Mouse (Mus musculus): ENCODE measurements around the gene Atp5d. TPM values are rescaled to one million over a fixed set of nuclear protein-coding genes. Genes with fewer than 3 reads are reported as not detected.

Gene Atp5d
- total and polyA plus RNA-seq, 3 experiments = 81.9 to 1,539 (median 248) TPM

GRCm38 (mm10) chr10:80189999-80190398 is 51.6 kb downstream of the Atp5d start:
- TF ChIP-seq CTCF (IDR thresholded peaks at IDR 0.05; ENCODE audit: low read depth, low read length) (no peak), GATA1 (IDR thresholded peaks at IDR 0.05; ENCODE audit: borderline replicate concordance, low read length) (no peak), GATA2 (IDR thresholded peaks at IDR 0.05; ENCODE audit: borderline replicate concordance, low read depth, low read length) (no peak), POLR2AphosphoS5 (IDR thresholded peaks at IDR 0.05; ENCODE audit: insufficient replicate concordance, low read depth, low read length) (no peak), TAL1 (conservative IDR thresholded peaks at IDR 0.05; ENCODE audit: low read depth, low read length) (no peak)
- Histone ChIP-seq H3K4me3 (ENCODE audit: low read depth, low read length) (no peak overlapping the region), H3K4me1 (ENCODE audit: insufficient read depth, low read depth, low read length) (peaks cover 3% of the 10 kb centered on the region; the same call in 1 of the 2 replicates), H3K27me3 (ENCODE audit: insufficient read depth, low read length) (peaks cover 80% of the 10 kb centered on the region), H3K9me3 (replicated peaks) (no peaks in the 10 kb centered on the region), H3K36me3 (replicated peaks) (no peaks in the 10 kb centered on the region)
- DNase-seq (ENCODE audit: low spot score) (no peak), ATAC-seq (ENCODE audit: extremely low read depth, insufficient number of reproducible peaks, low FRiP score, poor library complexity, severe bottlenecking) (no peak)

DNA sequence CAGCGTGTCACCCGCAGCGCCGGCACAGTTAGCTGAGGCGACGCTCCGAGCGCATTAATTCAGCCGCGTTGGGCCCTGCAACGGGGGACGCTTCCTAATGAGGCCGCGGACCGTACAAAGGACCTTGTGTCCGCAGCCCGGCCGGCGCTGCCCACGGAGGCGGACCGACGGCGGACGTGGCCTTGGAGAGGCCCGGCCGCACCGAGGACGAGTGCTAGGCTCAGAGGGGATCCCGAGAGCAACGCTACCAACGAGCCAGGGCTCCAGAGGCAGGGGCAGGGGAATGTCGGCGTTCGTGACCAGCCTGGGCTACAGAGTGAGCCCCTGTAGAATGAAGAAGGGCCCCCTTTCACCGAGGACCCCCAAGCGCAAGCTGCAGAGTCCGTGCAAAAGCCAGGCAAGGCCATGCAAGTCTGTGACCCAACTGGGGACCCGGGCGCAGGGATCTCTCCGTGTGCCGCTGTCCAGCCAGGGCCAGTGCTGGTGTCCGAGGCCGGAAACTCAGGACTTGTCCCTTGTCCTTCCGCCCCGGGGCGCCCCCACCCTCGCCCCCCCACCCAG is 52.1 kb downstream of the Atp5d start:
- Histone ChIP-seq H3K27me3 (ENCODE audit: insufficient read depth, low read length) (peaks cover 77% of the 10 kb centered on the region), H3K36me3 (replicated peaks) (no peaks in the 10 kb centered on the region), H3K4me1 (ENCODE audit: insufficient read depth, low read depth, low read length) (peaks cover 2% of the 10 kb centered on the region; the same call in 1 of the 2 replicates), H3K9me3 (replicated peaks) (no peaks in the 10 kb centered on the region), H3K4me3 (ENCODE audit: low read depth, low read length) (no peak overlapping the region)
- ATAC-seq (ENCODE audit: extremely low read depth, insufficient number of reproducible peaks, low FRiP score, poor library complexity, severe bottlenecking) (no peak), DNase-seq (ENCODE audit: low spot score) (no peak)
- TF ChIP-seq TAL1 (conservative IDR thresholded peaks at IDR 0.05; ENCODE audit: low read depth, low read length) = no peak

DNA sequence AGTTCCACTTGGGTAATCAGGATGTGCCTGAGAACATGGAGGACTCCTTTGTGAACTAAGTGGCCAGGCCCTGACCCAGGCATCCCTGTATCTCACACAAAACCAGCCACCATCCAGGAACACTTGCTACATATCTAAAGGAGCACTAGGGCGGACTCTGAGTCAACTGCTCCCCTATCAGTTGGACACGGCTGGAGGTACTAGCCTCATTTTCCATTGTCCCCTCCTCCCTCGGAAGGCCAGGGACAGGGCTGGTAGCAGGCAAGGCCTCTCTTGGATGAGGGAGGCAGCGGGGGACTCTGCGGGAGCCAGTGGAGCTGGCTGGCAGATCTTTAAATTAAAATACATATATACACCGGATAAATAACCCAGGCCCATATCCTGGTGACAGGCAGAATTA is 55.5 kb downstream of the Atp5d start:
- no peak overlapping the region for H3K4me3 ChIP-seq (ENCODE audit: low read depth, low read length)
- TF ChIP-seq CTCF (IDR thresholded peaks at IDR 0.05; ENCODE audit: low read depth, low read length) = no peak
- no peak for TF ChIP-seq GATA2 (IDR thresholded peaks at IDR 0.05; ENCODE audit: borderline replicate concordance, low read depth, low read length)
- no peak for TF ChIP-seq POLR2AphosphoS5 (IDR thresholded peaks at IDR 0.05; ENCODE audit: insufficient replicate concordance, low read depth, low read length)
- no peak for TF ChIP-seq GATA1 (IDR thresholded peaks at IDR 0.05; ENCODE audit: borderline replicate concordance, low read length)
- TF ChIP-seq TAL1 (conservative IDR thresholded peaks at IDR 0.05; ENCODE audit: low read depth, low read length) = no peak
- no peaks in the 10 kb centered on the region; the same call in 1 of the 2 replicates for H3K4me1 ChIP-seq (ENCODE audit: insufficient read depth, low read depth, low read length)
- peaks cover 65% of the 10 kb centered on the region for H3K27me3 ChIP-seq (ENCODE audit: insufficient read depth, low read length)
- DNase-seq (ENCODE audit: low spot score) (no peak), ATAC-seq (ENCODE audit: extremely low read depth, insufficient number of reproducible peaks, low FRiP score, poor library complexity, severe bottlenecking) (no peak)
- no peaks in the 10 kb centered on the region for H3K9me3 ChIP-seq (replicated peaks)
- no peaks in the 10 kb centered on the region for H3K36me3 ChIP-seq (replicated peaks)

- TF ChIP-seq GATA2 (IDR thresholded peaks at IDR 0.05; ENCODE audit: borderline replicate concordance, low read depth, low read length) = no peak
- TF ChIP-seq GATA1 (IDR thresholded peaks at IDR 0.05; ENCODE audit: borderline replicate concordance, low read length) = no peak
- no peak for TF ChIP-seq CTCF (IDR thresholded peaks at IDR 0.05; ENCODE audit: low read depth, low read length)
- no peak for TF ChIP-seq TAL1 (conservative IDR thresholded peaks at IDR 0.05; ENCODE audit: low read depth, low read length)
- TF ChIP-seq POLR2AphosphoS5 (IDR thresholded peaks at IDR 0.05; ENCODE audit: insufficient replicate concordance, low read depth, low read length) = no peak
- H3K27me3 ChIP-seq (ENCODE audit: insufficient read depth, low read length) = peaks cover 63% of the 10 kb centered on the region
- no peak overlapping the region for H3K4me3 ChIP-seq (ENCODE audit: low read depth, low read length)
- no peaks in the 10 kb centered on the region for H3K36me3 ChIP-seq (replicated peaks)
- H3K4me1 ChIP-seq (ENCODE audit: insufficient read depth, low read depth, low read length) = no peaks in the 10 kb centered on the region; the same call in 1 of the 2 replicates
- ATAC-seq (ENCODE audit: extremely low read depth, insufficient number of reproducible peaks, low FRiP score, poor library complexity, severe bottlenecking) (no peak), DNase-seq (ENCODE audit: low spot score) (no peak)
- H3K9me3 ChIP-seq (replicated peaks) = no peaks in the 10 kb centered on the region
Measured at GRCm38 (mm10) chr10:80194441-80194840, 56.0 kb downstream of the Atp5d start.

Other genes starting within 250 kb of the Atp5d start
Only the 20 nearest of the 33 such genes appear.
- 0.60 TPM in 1 of 2 replicates, not detected in the other for gene Grin3b, start 167.9 kb upstream of the Atp5d start, total RNA-seq (2014; fragmentation: Nextera tagmentation)
- gene Grin3b, start 167.9 kb upstream of the Atp5d start, total RNA-seq (2017) = 0.44 TPM in 1 of 2 replicates, not detected in the other
- 0.07 and 0.10 TPM in 2 replicates for gene Grin3b, start 167.9 kb upstream of the Atp5d start, polyA plus RNA-seq (2012)
- gene Tmem259, start 154.3 kb upstream of the Atp5d start, total RNA-seq (2014; fragmentation: Nextera tagmentation) = 62.8 and 79.8 TPM in 2 replicates
- 41.6 and 47.0 TPM in 2 replicates for gene Tmem259, start 154.3 kb upstream of the Atp5d start, total RNA-seq (2017)
- 264 and 361 TPM in 2 replicates for gene Tmem259, start 154.3 kb upstream of the Atp5d start, polyA plus RNA-seq (2012)
- gene Cnn2, start 150.0 kb upstream of the Atp5d start, total RNA-seq (2014; fragmentation: Nextera tagmentation) = 4.6 and 8.4 TPM in 2 replicates
- gene Cnn2, start 150.0 kb upstream of the Atp5d start, total RNA-seq (2017) = 7.4 and 10.5 TPM in 2 replicates
- 20.8 and 27.2 TPM in 2 replicates for gene Cnn2, start 150.0 kb upstream of the Atp5d start, polyA plus RNA-seq (2012)
- gene Abca7, start 142.1 kb upstream of the Atp5d start, total RNA-seq (2014; fragmentation: Nextera tagmentation) = 17.4 and 35.9 TPM in 2 replicates
- gene Abca7, start 142.1 kb upstream of the Atp5d start, total RNA-seq (2017) = 12.1 and 15.2 TPM in 2 replicates
- 21.1 and 21.6 TPM in 2 replicates for gene Abca7, start 142.1 kb upstream of the Atp5d start, polyA plus RNA-seq (2012)
- gene Arhgap45, start 122.0 kb upstream of the Atp5d start, total RNA-seq (2014; fragmentation: Nextera tagmentation) = 56.7 and 59.4 TPM in 2 replicates
- 104 and 113 TPM in 2 replicates for gene Arhgap45, start 122.0 kb upstream of the Atp5d start, total RNA-seq (2017)
- 179 and 186 TPM in 2 replicates for gene Arhgap45, start 122.0 kb upstream of the Atp5d start, polyA plus RNA-seq (2012)
- gene Polr2e, start 98.8 kb upstream of the Atp5d start, total RNA-seq (2014; fragmentation: Nextera tagmentation) = 74.3 and 90.2 TPM in 2 replicates
- 54.6 TPM in 2 replicates for gene Polr2e, start 98.8 kb upstream of the Atp5d start, total RNA-seq (2017)
- gene Polr2e, start 98.8 kb upstream of the Atp5d start, polyA plus RNA-seq (2012) = 148 and 206 TPM in 2 replicates
- 274 and 290 TPM in 2 replicates for gene Gpx4, start 91.5 kb upstream of the Atp5d start, total RNA-seq (2014; fragmentation: Nextera tagmentation)
- 767 and 808 TPM in 2 replicates for gene Gpx4, start 91.5 kb upstream of the Atp5d start, total RNA-seq (2017)
- 1,138 and 1,173 TPM in 2 replicates for gene Gpx4, start 91.5 kb upstream of the Atp5d start, polyA plus RNA-seq (2012)
- 24.7 and 34.2 TPM in 2 replicates for gene Sbno2, start 33.1 kb upstream of the Atp5d start, total RNA-seq (2014; fragmentation: Nextera tagmentation)
- gene Sbno2, start 33.1 kb upstream of the Atp5d start, total RNA-seq (2017) = 18.0 and 18.1 TPM in 2 replicates
- 34.8 and 37.4 TPM in 2 replicates for gene Sbno2, start 33.1 kb upstream of the Atp5d start, polyA plus RNA-seq (2012)
- 138 and 172 TPM in 2 replicates for gene Stk11, start 22.8 kb upstream of the Atp5d start, total RNA-seq (2014; fragmentation: Nextera tagmentation)
- 150 and 154 TPM in 2 replicates for gene Stk11, start 22.8 kb upstream of the Atp5d start, total RNA-seq (2017)
- gene Stk11, start 22.8 kb upstream of the Atp5d start, polyA plus RNA-seq (2012) = 161 and 170 TPM in 2 replicates
- gene Cbarp, start 2.2 kb downstream of the Atp5d start, total RNA-seq (2014; fragmentation: Nextera tagmentation) = 67.2 and 74.4 TPM in 2 replicates
- gene Cbarp, start 2.2 kb downstream of the Atp5d start, total RNA-seq (2017) = 3.7 and 5.5 TPM in 2 replicates
- 66.6 and 73.9 TPM in 2 replicates for gene Cbarp, start 2.2 kb downstream of the Atp5d start, polyA plus RNA-seq (2012)
- 89.8 and 92.3 TPM in 2 replicates for gene Midn, start 9.6 kb downstream of the Atp5d start, total RNA-seq (2014; fragmentation: Nextera tagmentation)
- gene Midn, start 9.6 kb downstream of the Atp5d start, total RNA-seq (2017) = 19.2 and 24.3 TPM in 2 replicates
- gene Midn, start 9.6 kb downstream of the Atp5d start, polyA plus RNA-seq (2012) = 295 and 302 TPM in 2 replicates
- 18.1 and 21.2 TPM in 2 replicates for gene Cirbp, start 27.4 kb downstream of the Atp5d start, total RNA-seq (2014; fragmentation: Nextera tagmentation)
- gene Cirbp, start 27.4 kb downstream of the Atp5d start, total RNA-seq (2017) = 32.6 and 34.8 TPM in 2 replicates
- 41.4 and 45.2 TPM in 2 replicates for gene Cirbp, start 27.4 kb downstream of the Atp5d start, polyA plus RNA-seq (2012)
- gene 1600002K03Rik, start 34.3 kb downstream of the Atp5d start, total RNA-seq (2014; fragmentation: Nextera tagmentation) = 1.6 TPM in 1 of 2 replicates, not detected in the other
- 7.8 and 8.9 TPM in 2 replicates for gene 1600002K03Rik, start 34.3 kb downstream of the Atp5d start, total RNA-seq (2017)
- 4.8 and 5.0 TPM in 2 replicates for gene 1600002K03Rik, start 34.3 kb downstream of the Atp5d start, polyA plus RNA-seq (2012)
- not detected in 2 replicates for gene Efna2, start 40.9 kb downstream of the Atp5d start, total RNA-seq (2014; fragmentation: Nextera tagmentation)
- gene Efna2, start 40.9 kb downstream of the Atp5d start, total RNA-seq (2017) = not detected in 2 replicates
- 0.18 and 0.20 TPM in 2 replicates for gene Efna2, start 40.9 kb downstream of the Atp5d start, polyA plus RNA-seq (2012)
- 10.8 and 16.9 TPM in 2 replicates for gene Mum1, start 87.8 kb downstream of the Atp5d start, total RNA-seq (2014; fragmentation: Nextera tagmentation)
- 56.1 and 59.1 TPM in 2 replicates for gene Mum1, start 87.8 kb downstream of the Atp5d start, total RNA-seq (2017)
- gene Mum1, start 87.8 kb downstream of the Atp5d start, polyA plus RNA-seq (2012) = 32.3 and 36.2 TPM in 2 replicates
- 246 and 251 TPM in 2 replicates for gene Ndufs7, start 110.5 kb downstream of the Atp5d start, total RNA-seq (2014; fragmentation: Nextera tagmentation)
- gene Ndufs7, start 110.5 kb downstream of the Atp5d start, total RNA-seq (2017) = 152 and 156 TPM in 2 replicates
- gene Ndufs7, start 110.5 kb downstream of the Atp5d start, polyA plus RNA-seq (2012) = 222 and 257 TPM in 2 replicates
- gene Gamt, start 122.4 kb downstream of the Atp5d start, total RNA-seq (2014; fragmentation: Nextera tagmentation) = not detected in 2 replicates
- gene Gamt, start 122.4 kb downstream of the Atp5d start, total RNA-seq (2017) = 0.17 TPM in 1 of 2 replicates, not detected in the other
- gene Gamt, start 122.4 kb downstream of the Atp5d start, polyA plus RNA-seq (2012) = 0.18 TPM in 1 of 2 replicates, not detected in the other
- 191 and 194 TPM in 2 replicates for gene Dazap1, start 122.9 kb downstream of the Atp5d start, total RNA-seq (2014; fragmentation: Nextera tagmentation)
- gene Dazap1, start 122.9 kb downstream of the Atp5d start, total RNA-seq (2017) = 136 and 151 TPM in 2 replicates
- gene Dazap1, start 122.9 kb downstream of the Atp5d start, polyA plus RNA-seq (2012) = 533 and 565 TPM in 2 replicates
- gene Rps15, start 153.8 kb downstream of the Atp5d start, total RNA-seq (2014; fragmentation: Nextera tagmentation) = 2,952 and 3,110 TPM in 2 replicates
- 3,218 and 3,548 TPM in 2 replicates for gene Rps15, start 153.8 kb downstream of the Atp5d start, total RNA-seq (2017)
- 11,196 and 11,583 TPM in 2 replicates for gene Rps15, start 153.8 kb downstream of the Atp5d start, polyA plus RNA-seq (2012)
- gene Apc2, start 157.3 kb downstream of the Atp5d start, total RNA-seq (2014; fragmentation: Nextera tagmentation) = 0.10 and 0.23 TPM in 2 replicates
- gene Apc2, start 157.3 kb downstream of the Atp5d start, total RNA-seq (2017) = 0.06 and 0.11 TPM in 2 replicates
- gene Apc2, start 157.3 kb downstream of the Atp5d start, polyA plus RNA-seq (2012) = 0.02 and 0.04 TPM in 2 replicates

All from G1E (cell line).